Mouse (Mus musculus) heart, postnatal 10 days (tissue): ENCODE results near the gene Rab7. TPM values are rescaled to one million over a fixed set of nuclear protein-coding genes. Genes with fewer than 3 reads are reported as not detected.

Experiments used
- DNase-seq, 2 experiments: peaks; one replicate each; pipeline ENCODE4 v3.0.0; 2021
- intact Hi-C: fragments of 180-260 bp; cut with DNase I; formaldehyde crosslinking; loops from one replicate; pipeline ENCODE4 v1.15.1; 2025
- total RNA-seq, 2 experiments: library from RNA; stranded (reverse); gene quantifications; 2 replicates each; pipeline ENCODE4 v1.2.3; 2021

The Rab7 gene
- 100 to 1,000 TPM; 263 to 282 TPM for total RNA-seq

DNA sequence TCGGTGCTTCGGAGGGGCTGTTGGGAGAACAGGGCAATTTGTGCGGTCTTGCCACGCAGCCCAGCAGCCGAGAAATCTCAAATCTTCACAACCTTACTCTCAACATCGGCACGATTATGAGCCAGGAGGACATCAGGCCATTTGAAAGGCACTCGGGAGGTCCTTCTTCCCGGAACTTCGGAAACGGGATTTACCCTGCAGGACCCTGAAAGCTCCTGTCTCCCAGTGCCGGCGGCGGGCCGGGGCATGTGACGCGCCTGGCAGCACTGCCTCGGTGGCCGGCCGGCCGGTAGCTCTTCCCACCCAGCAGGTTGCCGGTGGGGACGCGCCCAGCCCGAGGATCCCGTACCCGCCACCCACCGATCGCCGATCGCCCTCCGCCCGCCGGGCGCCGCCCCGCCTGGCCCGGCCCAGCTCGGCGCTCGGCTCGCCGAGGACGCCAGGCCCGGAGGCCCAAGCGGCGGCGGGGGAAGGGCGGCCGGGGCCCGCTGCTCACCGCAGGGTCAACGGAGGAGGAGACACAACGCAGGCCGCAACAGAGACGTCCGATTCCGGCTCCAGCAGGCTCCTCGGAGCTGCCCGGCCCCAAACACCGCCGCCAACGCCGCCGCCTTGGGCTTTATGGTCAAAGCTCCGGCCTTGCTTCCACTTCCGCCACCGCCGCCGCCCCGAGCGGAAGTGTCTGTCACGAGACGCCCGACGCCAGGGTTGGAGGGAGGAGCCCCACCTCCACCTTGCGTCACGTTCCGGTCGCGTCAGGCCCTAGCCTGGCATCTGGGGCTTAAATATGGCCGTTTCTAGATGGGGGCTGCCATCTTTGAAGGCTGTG, at the start of gene Rab7:
Rab7 (minus strand) TSS at position 694 of the 829 bp plus-strand sequence.
- DNase-seq, result peak; percentile 97 to 98
- intact Hi-C loops, result loop anchor here (2.0 kb wide), 1 partner anchor 30 kb away; no protein-coding TSS in a partner anchor

DNA sequence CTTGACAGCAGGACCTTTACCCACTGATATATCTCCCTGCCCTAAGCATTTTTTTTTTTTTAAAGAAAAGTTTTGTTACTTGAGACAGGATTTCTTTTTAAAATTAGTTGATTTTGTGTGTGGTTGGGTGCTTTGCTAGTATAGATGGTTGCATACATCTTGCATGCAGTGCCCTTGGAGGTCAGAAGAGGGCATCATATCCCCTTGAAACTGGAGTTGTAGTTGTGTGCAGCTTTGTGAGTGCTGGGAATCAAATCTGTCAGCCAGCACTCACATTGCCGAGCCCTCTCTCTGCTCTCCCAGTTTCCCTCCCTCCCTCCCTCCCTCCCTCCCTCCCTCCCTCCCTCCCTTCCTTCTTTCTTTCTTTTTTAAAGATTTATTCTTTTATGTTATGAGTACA, 43.9 kb upstream of the Rab7 start:
- DNase-seq, result no peak
- intact Hi-C loops, result loop anchor here (5.0 kb wide), 1 partner anchor 177 kb away; the partner anchor contains the start of gene Hmces

DNA sequence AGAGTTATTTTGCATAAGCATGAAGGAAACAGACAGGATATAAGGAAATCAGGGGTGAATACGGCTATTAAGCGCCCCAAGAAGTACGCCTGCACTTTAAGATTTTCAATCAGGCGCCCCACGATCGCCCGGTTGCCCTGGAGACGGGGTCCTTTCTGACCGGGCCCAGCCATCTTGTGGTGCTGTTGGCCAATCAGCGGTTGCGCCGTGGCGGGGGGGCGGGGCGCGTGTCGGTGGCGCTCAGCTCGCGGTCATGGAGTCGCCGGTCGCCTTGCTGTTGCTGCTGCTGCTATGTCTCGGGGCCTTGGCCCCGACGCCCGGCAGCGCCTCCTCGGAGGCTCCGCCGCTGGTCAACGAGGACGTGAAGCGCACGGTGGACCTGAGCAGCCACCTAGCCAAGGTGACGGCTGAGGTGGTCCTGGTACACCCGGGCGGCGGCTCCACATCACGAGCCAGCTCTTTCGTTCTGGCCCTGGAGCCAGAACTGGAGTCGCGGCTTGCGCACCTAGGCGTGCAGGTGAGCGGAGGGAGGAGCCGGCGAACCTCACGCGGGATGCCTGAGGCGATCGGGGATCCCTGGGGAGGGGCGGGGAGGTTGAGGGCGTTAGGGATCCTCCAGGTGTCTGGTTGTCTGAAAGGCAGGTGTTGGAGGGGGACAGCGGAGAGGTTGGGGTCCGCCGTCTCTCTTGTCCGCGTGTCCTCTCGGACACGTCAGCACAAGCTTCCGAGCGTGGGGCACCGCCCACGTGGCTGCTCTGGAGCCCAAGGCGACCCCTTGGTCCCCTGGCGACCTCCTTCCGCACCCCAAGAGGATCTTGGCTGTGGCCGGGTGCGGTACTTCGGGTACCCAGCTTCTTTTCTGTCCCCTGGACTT, 39.4 kb upstream of the Rab7 start, which contains the start of gene Rpn1:
Rpn1 (plus strand) TSS at position 205 of the 874 bp plus-strand sequence.
- intact Hi-C loops, result loop anchor here (5.0 kb wide), 1 partner anchor 172 kb away; the partner anchor contains the start of gene Hmces
- peak; percentile 98 to 99 for DNase-seq

DNA sequence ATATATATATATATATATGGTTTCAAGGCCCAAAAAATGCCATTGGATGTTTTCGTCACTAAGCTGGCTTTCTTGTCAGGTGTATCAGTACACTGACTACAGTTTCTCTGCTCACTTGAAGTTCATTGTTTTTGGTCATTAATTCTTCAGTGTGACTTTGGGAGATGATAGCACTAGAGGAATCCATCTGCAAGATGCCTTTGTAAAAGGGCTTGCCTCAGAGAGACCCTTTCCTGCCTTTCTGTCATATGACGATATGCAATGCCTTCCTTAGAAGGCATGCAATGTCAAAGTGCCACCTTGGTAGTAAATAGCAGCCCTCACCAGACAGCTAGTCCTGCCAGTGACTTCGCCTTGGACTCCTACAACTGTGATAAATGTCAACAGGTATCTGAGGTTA, 38.6 kb upstream of the Rab7 start:
- intact Hi-C loops, result no loop called here
- DNase-seq, result peak in 1 of 2 experiments; percentile 13

DNA sequence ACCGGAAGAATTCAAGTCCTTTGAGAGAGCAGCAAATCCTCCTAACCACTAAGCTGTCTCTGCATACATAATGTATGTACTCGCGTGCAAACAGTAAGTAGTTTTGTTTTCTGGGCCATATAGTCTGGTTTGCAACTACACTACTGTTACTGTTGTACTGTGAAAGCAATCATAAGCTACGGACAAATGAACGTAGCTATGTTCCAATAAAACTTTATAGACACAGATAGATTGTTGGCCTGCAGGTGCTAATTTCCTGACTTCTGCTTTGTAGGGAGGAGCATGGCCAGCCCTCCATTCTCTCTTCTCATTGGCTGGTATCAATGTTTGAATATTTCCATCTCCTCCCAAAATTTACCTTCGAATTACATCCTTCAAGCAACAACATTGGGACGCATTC, 38.0 kb upstream of the Rab7 start:
- intact Hi-C loops, result no loop called here
- no peak for DNase-seq

DNA sequence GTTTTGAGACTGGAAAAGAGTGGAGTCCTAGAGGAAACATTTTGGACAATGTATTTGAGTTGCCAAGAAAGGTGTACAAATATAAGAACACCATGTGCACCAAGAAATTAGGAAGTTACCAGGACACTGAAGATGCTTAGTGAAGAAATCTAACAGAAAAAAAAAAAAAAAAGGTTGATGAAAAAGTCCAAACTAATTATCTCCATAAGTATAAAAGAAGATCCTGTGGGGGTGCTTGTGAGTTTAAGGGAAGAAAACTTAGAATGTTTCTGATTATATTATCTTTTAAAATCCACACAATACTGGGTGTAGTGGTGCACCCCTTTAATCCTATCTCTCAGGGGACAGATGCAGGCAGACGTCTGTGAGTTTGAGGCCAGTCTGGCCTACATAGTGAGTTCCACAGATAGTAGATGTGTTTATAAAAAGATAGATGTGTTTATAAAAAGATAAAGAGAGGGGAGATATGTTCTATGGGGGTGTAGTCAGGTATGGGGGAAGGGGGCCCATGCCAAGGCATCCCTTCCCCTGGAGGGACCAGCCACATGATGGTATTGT, 31.0 kb upstream of the Rab7 start:
- no peak for DNase-seq
- intact Hi-C loops, result loop anchor here (2.0 kb wide), 2 partner anchors 31 to 65 kb away; partner anchors contain the start of gene Rab7

DNA sequence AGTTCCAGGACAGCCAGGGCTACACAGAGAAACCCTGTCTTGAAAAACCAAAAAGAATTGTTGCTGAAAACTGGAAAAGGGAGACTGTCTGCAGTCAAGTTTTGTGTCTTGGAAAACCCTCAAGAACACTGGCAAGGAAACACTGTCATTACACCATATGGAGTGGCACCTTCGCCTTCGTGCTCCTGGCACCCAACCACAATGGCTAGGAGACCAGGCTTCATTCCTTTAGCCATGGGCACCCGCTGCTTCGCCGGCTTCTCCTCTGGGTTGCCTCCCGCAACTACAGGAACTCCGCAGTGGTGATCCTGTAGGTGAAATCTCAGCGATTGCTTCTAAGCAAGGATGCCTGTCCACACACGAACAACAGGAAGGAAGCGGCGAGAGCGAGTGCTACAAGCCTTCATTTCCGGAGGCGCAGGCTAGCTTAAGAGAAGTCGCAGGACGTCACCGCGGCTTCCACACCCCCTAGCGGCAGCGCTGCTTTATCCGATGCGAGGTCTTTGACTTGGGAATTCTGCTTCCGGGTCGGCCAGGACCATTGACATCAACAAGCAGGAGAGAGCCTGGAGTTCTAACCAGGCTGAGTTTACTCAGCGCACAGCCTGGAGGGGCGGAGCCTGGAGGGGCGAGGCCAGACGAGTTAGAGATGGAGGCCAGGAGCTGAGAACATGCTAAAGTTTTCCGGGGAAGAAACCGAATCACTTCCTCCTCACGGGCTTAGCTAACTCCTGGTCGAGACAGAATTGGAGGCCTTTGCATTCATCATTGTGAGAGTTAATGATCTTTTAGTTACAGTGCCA, 29.9 kb upstream of the Rab7 start:
- peak; percentile 96 to 97 for DNase-seq
- intact Hi-C loops, result loop anchor here (2.0 kb wide), 2 partner anchors 30 to 64 kb away; partner anchors contain the start of gene Rab7

DNA sequence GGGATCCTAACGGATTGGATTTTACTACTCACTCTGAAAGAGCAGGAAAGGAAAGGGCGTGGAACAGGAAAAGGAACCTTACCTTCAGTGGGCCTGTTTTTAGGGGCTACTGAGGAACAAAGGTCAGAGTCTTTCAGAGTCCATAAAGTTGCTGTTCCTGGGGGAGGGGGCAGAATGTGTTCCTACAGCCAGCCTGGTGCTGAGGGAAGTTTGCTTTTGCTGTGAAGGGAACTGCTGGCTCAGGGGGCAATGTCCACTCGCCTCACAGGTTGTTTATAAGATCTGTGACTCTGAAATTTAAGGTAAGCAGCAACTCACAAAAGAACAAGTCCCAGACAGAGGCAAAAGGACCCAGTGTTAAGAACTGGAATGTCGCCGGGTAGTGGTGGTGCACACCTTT, 26.1 kb upstream of the Rab7 start:
- intact Hi-C loops, result no loop called here
- DNase-seq, result no peak

DNA sequence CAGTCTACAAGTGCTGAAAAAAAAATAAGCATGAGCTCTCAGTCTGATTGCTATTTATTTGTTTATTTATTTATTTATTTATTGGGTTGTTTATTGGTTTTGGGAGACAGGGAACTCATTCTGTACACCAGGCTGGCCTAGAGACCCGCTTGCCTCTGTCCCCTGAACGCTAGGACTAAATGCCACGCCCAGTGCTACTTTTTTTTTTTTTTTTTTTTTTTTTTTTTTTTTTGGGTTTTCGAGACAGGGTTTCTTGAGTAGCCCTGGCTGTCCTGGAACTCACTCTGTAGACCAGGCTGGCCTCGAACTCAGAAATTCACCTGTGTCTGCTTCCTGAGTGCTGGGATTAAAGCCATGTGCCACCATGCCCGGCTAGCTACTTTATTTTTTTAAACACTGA, 25.4 kb upstream of the Rab7 start:
- DNase-seq, result no peak
- intact Hi-C loops, result no loop called here

DNA sequence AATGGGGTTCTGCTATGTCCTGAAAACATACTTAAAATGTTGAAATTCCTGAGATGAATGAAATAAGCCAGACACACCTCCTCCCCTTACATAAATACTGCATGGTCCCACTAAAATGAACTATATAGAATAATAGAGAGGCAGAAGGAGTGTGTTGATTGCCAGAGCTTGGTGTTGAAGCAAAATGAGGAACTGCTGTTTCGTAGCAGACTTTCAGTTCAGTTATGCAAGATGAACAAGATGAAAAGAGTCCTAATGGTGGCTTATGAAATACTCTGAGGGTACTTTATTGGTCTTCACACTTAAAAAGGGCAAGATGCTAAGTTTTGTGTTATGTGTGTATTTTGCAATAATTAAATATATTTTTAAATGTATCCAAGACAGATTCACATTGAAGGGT, 23.7 kb upstream of the Rab7 start:
- intact Hi-C loops, result no loop called here
- DNase-seq, result no peak

DNA sequence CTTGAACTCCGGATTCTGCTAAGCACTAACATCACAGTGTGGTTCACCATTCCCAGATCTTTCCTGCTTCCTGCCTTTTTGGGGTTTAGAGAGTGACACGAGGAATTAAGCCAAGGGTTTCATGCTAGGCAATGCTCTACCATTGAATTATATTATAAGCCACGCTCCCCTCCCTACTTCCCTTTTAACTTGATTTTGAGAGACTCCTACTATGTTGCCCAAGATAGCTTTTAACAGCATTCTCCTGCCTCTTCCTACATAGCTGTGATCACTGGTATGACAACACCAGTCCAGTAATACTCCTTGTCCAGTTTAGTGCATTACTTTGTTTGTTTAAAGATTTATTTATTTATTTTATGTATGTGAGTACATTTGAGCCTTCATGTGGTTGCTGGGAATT, 22.7 kb upstream of the Rab7 start:
- intact Hi-C loops, result no loop called here

DNA sequence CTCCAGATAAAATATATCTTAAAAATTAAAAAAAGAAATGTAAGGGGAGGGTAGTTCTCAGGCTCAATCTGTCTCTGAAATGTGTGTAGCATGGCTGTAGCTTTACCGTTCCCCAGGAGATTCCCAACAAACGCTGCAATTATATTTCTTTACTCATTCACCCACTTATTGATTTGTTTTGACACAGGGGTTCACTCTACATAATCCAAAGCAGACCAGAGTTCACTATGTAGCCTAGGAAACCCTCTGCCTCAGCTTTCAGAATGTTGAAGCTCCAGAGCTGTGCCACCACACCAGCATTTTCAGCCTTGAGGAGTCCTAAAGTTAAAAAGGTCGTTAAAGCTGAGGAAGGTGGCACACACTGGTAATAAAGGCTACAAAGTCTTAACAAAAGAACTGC, 20.9 kb upstream of the Rab7 start:
- intact Hi-C loops, result no loop called here

More for the DNA sequence above, 22.7 kb upstream of the Rab7 start:
- DNase-seq, result no peak

DNA sequence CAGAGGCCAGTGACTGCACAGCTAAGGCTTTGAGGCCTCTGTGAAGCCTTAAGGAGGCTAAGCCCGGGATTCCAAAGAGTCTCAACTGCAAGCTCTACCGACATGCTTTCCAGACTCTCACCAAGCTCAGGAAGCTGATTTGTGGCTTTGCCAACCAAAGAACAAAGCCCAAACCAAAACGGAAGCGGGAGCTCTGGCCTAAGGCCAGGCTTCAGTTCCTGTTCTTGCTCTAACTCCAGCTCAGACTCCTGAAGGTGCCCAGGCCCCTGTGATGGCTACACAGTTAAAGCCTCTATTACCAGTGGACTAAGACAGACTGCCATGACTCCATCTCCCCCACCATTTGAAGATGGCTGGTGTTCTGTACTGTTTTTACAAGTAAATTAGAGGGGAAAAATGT, 20.0 kb upstream of the Rab7 start:
- intact Hi-C loops, result no loop called here
- DNase-seq, result peak; percentile 62 to 77

More for the DNA sequence above, 20.9 kb upstream of the Rab7 start:
- no peak for DNase-seq

DNA sequence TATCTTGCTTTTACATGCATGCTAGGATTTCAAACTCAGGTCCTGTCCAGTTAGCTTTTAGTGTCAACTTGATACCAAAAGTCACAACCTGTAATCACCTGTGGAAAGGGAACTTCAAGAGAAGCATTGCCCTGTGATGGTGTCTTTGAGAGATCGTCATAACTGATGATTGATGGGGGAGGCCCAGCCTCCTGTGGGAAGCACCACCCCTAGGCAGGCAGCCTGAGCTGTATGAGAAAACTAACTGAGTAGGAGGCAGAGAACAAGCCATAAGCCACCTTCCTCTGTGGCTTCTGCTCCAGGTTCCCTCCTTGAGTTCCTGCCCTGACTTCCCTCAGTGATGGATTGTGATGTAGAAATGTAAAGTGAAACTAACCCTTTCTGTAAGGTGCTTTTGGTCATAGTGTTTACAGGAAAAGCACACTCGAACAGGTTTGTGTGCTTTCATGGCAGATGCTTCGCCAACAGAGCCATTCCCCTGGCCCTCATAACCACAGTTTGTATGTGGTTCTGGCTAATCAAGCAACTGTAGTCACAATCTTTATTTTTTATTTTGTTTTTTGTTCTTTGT, 19.1 kb upstream of the Rab7 start:
- no peak for DNase-seq
- intact Hi-C loops, result no loop called here

DNA sequence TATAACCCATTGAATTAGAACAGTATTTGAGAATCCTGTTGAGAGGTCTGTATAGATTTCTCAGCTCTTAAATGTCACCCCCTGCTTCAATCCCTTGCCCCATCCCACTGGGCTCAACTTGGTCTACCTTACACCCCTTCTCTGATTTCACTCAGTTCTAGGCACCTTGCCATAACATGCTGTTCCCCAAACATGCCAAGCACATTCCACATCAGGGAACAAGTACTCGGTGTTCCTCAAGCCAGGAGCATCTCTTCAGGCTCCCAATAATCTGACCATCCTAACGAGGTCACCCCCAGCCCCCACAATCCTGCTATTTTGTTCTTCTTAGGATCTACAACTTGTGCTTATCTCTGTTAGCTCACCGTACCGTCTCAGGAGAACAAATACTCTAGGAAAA, 17.3 kb upstream of the Rab7 start:
- intact Hi-C loops, result no loop called here
- DNase-seq, result no peak

DNA sequence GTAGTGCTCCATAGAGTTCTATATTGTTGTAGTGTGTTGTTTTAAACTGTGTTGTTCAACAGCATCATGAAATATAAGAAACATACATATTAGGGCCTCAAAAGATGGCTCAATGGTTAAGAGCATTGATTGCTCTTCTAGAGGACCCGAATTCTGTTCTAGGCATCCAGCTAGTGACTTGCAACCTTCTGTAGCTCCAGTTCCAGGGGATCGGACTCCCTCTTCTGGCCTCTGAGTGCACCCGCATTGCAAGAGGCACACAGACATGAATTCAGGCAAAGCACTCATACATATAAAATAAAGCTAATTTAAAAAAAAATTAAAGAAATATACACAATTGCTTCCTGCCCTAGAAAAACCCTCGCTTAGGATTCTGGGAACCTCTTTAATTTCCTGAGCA, 16.3 kb upstream of the Rab7 start:
- no peak for DNase-seq
- intact Hi-C loops, result no loop called here

DNA sequence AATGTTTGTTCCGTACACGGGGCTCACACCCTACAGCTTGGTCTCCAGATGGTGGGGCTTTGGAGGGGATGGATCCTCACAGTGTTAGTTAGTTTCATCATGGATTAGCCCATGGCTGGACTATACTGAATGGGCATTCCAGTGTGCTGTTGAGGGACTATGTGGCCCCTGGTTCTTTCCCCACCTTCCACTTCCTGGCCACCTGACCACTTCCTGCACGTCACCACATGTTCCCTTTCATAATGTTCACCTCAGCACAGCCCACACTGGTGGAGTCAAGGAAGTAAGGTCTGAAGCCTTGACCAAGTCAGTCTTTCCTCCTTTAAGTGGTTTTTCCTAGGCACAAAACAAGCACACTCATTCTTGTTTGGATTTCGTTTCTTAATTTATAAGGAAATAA, 15.5 kb upstream of the Rab7 start:
- DNase-seq, result no peak
- intact Hi-C loops, result no loop called here

DNA sequence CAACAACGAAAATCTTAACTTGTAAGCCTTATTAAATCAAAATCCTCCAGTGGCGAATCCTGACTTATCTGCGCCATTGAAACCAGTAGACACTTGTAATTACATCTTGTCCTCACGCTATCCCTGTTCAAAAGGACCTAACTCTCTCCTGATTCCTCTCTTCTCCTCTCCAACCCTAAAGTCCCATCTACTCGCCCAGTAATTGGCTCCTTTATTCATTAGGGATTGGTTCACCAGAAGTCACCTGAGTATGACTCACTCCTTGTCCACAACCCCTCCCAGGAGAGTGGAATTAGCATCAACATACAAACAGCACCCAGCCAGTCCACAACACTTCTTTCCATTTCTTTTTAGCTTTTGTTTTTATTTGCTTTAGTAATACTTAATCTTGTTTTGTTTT, 14.8 kb upstream of the Rab7 start:
- DNase-seq, result no peak

DNA sequence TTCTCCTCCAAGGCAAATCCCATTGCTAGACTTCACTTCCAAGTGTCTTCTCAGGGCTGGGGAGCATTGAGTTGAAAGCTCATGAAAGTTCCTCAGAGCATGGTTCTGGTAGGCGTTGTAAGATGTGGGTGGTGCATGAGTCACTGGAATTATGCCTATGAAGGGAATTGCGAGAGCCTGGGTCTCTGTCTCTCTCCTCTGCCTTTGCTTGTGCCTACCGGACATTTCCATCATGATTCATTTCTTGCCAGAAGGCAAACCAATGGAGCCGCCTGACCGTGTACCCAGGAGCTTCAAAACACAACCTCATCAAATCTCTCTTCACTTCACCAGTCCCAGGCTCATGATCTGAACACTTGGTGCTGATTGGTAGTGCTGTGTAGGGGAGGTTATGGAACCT, 11.8 kb upstream of the Rab7 start:
- intact Hi-C loops, result no loop called here
- DNase-seq, result no peak

More for the DNA sequence above, 14.8 kb upstream of the Rab7 start:
- intact Hi-C loops, result no loop called here

DNA sequence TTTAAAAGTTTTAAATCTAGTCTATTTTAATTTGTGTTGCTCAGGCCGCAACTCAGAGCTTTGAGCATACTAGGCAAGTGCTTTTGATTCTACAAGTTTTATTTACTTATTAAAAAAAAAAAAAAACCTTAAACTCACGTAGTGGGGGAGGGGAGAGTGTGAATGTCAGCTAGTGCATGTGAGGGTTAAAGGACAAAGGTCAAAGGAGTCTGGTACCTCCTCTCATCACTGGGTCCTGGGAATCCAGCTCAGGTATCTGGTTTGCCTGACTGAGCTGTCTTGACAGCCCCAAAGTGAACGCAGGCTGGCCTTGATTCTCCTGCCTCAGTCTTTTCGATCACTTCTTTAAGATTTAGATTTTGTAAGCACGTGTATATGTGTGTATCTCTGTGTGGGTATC, 10.6 kb upstream of the Rab7 start:
- no peak for DNase-seq
- intact Hi-C loops, result no loop called here
